Mouse (Mus musculus) macrophage (primary cell): ENCODE measurements around the gene Tox3. TPM values are rescaled to one million over a fixed set of nuclear protein-coding genes. Genes with fewer than 3 reads are reported as not detected.

Experiments
- H3K27ac ChIP-seq: fragments of 350-480 bp; formaldehyde crosslinking; 2 replicates; pipeline ENCODE4 v1.9.0; 2021
- H3K36me3 ChIP-seq: fragments of 350-480 bp; formaldehyde crosslinking; 2 replicates; pipeline ENCODE4 v1.9.0; 2021; ENCODE audit errors: inconsistent target
- H3K4me3 ChIP-seq: fragments of 350-480 bp; formaldehyde crosslinking; 2 replicates; pipeline ENCODE4 v1.9.0; 2021; ENCODE audit errors: inconsistent target
- H3K79me2 ChIP-seq: fragments of 350-480 bp; formaldehyde crosslinking; 2 replicates; pipeline ENCODE4 v1.9.0; 2021; ENCODE audit errors: inconsistent target
- WGBS: methylation state at CpG from one replicate; pipeline ENCODE4 v1.1.7; 2026; ENCODE audit warnings: inconsistent platforms; ENCODE audit not compliant: missing documents; 5-methylcytosine and 5-hydroxymethylcytosine counted together
- polyA plus RNA-seq: library from polyadenylated mRNA; stranded (reverse); fragments of 250-400 nt; gene quantifications from 3 replicates; pipeline ENCODE4 v1.2.4, GENCODE M21; 2018; ENCODE audit warnings: inconsistent platforms

The Tox3 gene
- polyA plus RNA-seq, 1 experiment from 2014 or later, result not detected

DNA sequence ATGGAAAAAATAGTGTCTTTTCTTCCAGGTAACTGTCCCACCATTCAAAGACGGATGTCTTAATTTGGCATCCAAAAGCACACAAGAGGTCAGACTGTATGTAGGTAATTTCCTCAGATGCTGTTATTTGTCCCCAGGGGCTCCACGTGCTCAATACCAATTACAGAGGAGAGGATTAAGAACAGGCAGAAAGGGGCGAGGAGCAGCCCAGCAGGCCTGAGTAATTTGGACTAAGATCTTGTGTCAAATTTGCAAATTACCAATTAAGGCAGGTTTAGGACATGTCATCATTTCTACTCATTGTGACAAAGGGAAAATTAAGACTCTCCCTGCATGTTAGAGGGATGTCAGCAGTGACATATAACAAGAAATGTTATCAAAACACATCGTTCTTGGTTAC lies 106.7 kb downstream of the Tox3 start:
- Histone ChIP-seq H3K27ac (no peak overlapping the region), H3K4me3 (no peak overlapping the region), H3K79me2 (no peaks in the 10 kb centered on the region), H3K36me3 (no peaks in the 10 kb centered on the region)
- WGBS, result 78% methylated on average over 4 of the region's 4 CpGs

DNA sequence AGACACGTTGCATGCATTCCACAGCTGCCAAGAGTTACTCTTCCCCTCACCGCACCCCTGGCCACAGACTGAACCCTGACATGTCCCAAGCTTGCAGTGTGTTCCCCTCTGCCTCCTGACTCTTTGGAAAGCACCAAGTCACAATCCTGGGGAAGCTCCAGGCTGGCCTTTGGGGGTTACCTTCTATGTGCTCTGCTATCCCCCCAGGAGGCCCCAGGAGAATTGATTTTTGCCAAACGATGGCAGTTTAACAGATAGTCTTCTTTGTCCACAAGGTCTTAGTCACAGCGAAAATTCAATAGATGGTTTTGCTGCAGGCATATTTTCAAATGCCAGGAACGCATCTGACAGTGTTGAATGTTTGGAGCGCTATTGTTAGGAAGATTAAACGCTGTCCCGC lies 115.6 kb downstream of the Tox3 start:
- Histone ChIP-seq H3K36me3 (no peaks in the 10 kb centered on the region), H3K4me3 (no peak overlapping the region), H3K79me2 (no peaks in the 10 kb centered on the region), H3K27ac (no peak overlapping the region)
- 89% methylated on average over 8 of the region's 8 CpGs for WGBS

DNA sequence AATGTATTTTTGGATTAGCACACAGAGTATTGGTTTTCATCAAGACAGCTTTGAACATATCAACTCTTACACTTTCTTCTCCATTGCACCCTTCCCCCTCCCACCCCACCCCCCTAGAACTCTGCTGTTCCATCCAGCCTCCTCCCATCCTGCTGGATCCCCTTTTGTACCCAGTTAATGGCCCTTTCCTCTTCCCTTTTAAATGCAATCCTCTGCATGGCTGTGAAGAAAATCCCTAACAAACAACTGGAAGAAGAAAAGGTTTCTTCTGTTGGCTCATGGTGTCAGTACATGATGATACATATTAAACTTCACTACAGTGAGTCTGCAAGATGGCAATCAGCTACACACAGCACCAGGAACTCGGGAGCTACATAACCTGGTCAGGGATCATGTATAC lies 124.0 kb downstream of the Tox3 start:
- H3K36me3 ChIP-seq, result no peaks in the 10 kb centered on the region
- H3K4me3 ChIP-seq, result no peak overlapping the region
- H3K79me2 ChIP-seq, result no peaks in the 10 kb centered on the region
- 67% methylated on average over 1 of the region's 1 CpGs for WGBS
- H3K27ac ChIP-seq, result no peak overlapping the region

DNA sequence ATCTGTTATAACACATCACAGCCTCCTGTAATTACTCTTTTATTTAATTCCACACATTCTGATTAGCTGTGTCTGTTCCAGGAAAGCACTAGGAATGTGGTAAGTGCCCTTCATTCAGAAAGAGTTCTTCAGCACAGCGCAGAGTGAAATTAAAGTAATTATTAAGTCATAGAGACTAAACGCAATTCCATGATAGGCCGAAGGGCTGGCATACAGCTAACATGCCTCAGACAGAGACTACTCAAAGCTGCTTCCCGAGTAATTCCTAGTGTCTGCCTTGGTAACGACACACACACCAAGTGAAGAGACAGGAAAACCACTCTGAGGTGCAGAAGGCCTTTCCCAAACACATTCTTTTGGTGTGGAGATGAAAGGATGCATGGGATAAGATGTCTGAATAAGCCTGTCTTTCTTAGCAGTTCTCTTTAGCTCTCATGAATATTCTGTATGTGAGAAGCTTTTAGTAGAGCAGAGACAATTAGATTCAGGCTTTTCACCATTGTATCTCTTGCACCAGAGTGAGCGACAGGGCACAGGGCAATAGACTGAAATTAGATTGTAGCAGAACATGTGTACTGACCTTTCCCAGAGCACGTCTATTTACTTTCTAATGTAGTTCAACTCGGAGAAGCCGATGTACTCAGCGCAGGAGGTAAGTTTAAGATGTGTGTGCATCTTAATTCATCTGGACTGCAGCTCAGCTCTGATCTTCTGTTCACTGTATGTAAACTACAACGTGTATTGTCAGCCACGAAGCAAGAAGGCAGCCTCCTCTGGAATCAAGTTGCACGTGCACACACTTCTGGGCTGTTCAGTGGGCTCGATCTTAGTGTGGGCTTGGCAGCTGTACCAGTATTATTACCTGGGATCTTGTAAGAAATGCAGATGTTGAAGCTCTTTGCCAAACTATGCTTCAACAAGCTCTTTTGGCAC lies 138.8 kb downstream of the Tox3 start:
- 82% methylated on average over 14 of the region's 14 CpGs for WGBS
- Histone ChIP-seq H3K4me3 (no peak overlapping the region), H3K27ac (no peak overlapping the region), H3K36me3 (no peaks in the 10 kb centered on the region), H3K79me2 (no peaks in the 10 kb centered on the region)
